Mouse (Mus musculus) heart, postnatal 0 days (tissue): Measurements from ENCODE around the gene A730061H03Rik.

ENCODE experiments used
- CTCF ChIP-seq: IDR thresholded peaks from 2 replicates; pipeline ENCODE4 v1.5.1; 2016; ENCODE audit warnings: antibody characterized with exemption, control low read depth, low read depth
- EP300 ChIP-seq: IDR thresholded peaks from 2 replicates; pipeline ENCODE4 v1.6.1; 2016; ENCODE audit warnings: antibody characterized with exemption, low read depth

- TF ChIP-seq CTCF (no peak), EP300 (no peak)
Measured at GRCm38 (mm10) chr14:55586149-55586548, 25.9 kb upstream of the A730061H03Rik start.
